Mouse (Mus musculus): ENCODE data around the gene Lgi4. TPM values are rescaled to one million over a fixed set of nuclear protein-coding genes. Genes with fewer than 3 reads are reported as not detected.

Lgi4 gene
- polyA plus RNA-seq, 1 experiment from 2014 or later = 0.34 TPM

DNA sequence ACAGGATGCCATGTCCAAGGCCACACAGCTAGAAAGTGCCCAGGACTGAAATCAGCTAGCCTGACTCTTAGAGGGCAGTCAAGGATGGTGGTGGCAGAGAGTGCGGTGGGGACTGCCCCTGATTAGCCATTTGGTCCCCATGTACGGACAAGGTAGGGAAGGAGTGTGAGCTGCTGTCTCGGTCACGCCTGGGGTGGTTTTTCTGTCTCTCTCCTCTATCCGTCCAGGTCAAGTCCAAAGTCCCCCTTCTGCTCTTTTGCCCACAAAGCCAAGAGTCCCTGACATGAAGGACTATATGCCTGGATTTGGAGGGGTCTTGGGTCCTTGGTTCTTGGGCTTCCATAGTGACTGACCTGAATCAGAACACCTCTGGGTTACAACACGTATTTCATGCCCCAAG lies 54.7 kb downstream of the Lgi4 start:
- H3K36me3 ChIP-seq = no peaks in the 10 kb centered on the region
- 66% methylated on average over 6 of the region's 6 CpGs for WGBS
- peaks cover 52% of the 10 kb centered on the region for H3K4me1 ChIP-seq
- H3K9ac ChIP-seq = no peak overlapping the region
- 0 out of 2 replicates have a peak overlapping the region, but pooled peaks have one; percentile 23 for H3K27ac ChIP-seq
- no peak for ATAC-seq (replicated peaks; ENCODE audit: low FRiP score)
- 0 out of 2 replicates have a peak overlapping the region, but pooled peaks have one; percentile 33 for H3K4me3 ChIP-seq (replicated peaks)
- peak overlapping the region; percentile 52; the same call in 1 of the 2 replicates for H3K4me2 ChIP-seq
- no peaks in the 10 kb centered on the region for H3K9me3 ChIP-seq (replicated peaks)
- no peaks in the 10 kb centered on the region for H3K27me3 ChIP-seq

DNA sequence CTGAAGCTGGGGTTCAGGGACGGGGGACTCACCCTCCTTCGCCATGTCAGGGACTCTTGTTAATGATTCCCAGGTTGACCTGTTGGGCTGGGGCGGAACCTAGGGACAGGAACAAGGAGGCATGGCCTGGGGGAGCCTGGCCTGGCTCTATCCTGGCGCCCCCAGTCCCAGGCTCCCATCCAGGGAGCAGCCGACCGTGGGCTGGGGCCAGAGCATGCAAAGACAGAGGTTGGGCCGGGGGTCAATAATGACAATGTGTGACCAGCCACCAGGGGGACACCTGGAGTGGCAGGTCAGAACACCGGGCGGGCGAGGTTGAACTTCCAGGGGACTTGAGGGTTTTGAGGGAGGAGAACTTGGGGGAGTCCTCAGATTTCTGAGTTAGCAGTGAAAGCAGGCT lies 55.5 kb downstream of the Lgi4 start:
- Histone ChIP-seq H3K9me3 (replicated peaks) (no peaks in the 10 kb centered on the region), H3K4me2 (peak overlapping the region; percentile 52), H3K4me1 (peaks cover 46% of the 10 kb centered on the region), H3K9ac (peak overlapping the region; percentile 19; the same call in 1 of the 2 replicates), H3K36me3 (no peaks in the 10 kb centered on the region), H3K4me3 (replicated peaks) (peak overlapping the region; percentile 33), H3K27ac (peak overlapping the region; percentile 82), H3K27me3 (no peaks in the 10 kb centered on the region)
- ATAC-seq (replicated peaks; ENCODE audit: low FRiP score) = peak; percentile 34; the same call in 1 of the 2 replicates
- 50% methylated on average over 10 of the region's 10 CpGs for WGBS

DNA sequence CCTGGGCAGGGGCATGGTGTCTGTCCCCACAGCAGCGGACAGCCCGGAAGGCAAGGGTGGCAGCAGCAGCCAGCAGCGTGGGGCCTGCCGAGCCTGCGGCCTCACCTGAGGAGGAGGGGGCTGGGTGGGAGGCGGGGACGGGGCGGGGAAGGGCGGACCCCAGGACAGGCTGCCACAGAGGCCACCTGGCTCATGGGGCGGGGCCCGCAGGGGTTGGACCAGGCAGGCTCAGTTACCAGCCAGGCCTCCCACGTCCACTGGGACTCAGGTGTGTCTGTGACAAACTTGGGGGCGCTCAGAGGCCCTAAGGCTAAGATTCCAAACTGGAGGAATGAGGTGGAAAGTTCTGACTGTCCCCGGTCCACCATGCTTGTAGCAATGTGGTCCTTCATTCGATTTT lies 56.0 kb downstream of the Lgi4 start, which contains the start of gene Hpn:
Gene Hpn, minus strand, starts transcription at position 109 of the 400 bp plus-strand sequence.
- 16% methylated on average over 15 of the region's 15 CpGs for WGBS
- Histone ChIP-seq H3K9ac (peak within 1 kb of the TSS; percentile 19; the same call in 1 of the 2 replicates), H3K4me1 (peaks cover 46% of the 10 kb centered on the region)

DNA sequence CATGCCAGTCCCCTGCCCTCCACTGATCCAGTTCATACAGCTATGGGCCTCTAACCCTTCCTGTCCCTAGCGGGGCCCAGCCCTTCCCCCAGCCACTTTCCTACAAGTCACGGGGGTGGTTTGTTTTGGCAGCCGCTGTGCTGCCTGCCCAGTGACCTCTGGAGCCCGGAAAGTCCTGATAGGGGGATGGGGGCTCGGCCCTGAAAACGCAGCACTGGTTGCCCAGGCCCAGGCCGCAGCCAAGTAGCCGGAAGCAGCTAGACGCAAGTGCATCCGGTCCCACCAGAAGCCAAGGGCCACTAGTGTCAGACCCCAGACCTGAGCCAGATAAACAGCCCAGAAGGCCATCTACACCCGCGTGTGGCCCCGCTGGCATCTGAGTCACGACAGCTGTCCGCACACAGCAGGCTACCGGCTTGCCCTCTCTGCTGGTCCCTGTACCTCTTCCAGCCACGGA lies 56.5 kb downstream of the Lgi4 start:
- H3K27ac ChIP-seq = peak overlapping the region; percentile 82
- peak overlapping the region; percentile 52 for H3K4me2 ChIP-seq
- ATAC-seq (replicated peaks; ENCODE audit: low FRiP score) = peak; percentile 62
- H3K36me3 ChIP-seq = no peaks in the 10 kb centered on the region
- H3K4me3 ChIP-seq (replicated peaks) = peak overlapping the region; percentile 33; the same call in 1 of the 2 replicates
- peaks cover 46% of the 10 kb centered on the region for H3K4me1 ChIP-seq
- no peaks in the 10 kb centered on the region for H3K9me3 ChIP-seq (replicated peaks)
- 11% methylated on average over 17 of the region's 17 CpGs for WGBS
- H3K27me3 ChIP-seq = no peaks in the 10 kb centered on the region
- peak overlapping the region; percentile 19; the same call in 1 of the 2 replicates for H3K9ac ChIP-seq

More for the DNA sequence above, 56.0 kb downstream of the Lgi4 start, which contains the start of gene Hpn:
- H3K27me3 ChIP-seq = no peaks in the 10 kb centered on the region
- H3K36me3 ChIP-seq = no peaks in the 10 kb centered on the region
- H3K4me2 ChIP-seq = peak within 1 kb of the TSS; percentile 52
- H3K27ac ChIP-seq = peak within 1 kb of the TSS; percentile 82
- ATAC-seq (replicated peaks; ENCODE audit: low FRiP score) = peak; percentile 80
- no peaks in the 10 kb centered on the region for H3K9me3 ChIP-seq (replicated peaks)
- H3K4me3 ChIP-seq (replicated peaks) = peak within 1 kb of the TSS; percentile 33

DNA sequence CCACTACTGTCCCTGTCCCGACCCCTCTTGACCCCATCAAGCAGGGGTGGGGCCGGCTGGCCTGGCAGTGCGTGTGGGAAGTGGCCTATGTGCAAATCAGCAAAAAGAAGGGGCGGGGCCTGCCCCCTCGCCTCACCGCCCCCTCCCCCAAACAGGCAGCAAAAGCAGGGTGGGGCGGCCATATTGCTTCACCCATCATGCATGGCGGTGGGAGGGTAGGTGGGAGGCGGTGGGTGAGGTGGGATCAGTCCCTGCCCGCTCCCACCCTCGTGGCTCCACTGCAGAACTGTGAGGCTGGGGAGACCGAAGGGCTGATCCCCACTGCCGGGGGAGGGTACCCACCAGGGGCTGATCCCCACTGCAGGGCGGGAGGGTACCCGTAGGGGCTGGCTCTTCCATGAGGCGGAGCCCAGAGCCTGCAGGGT lies 57.6 kb downstream of the Lgi4 start:
- Histone ChIP-seq H3K9ac (no peak overlapping the region), H3K4me1 (peaks cover 36% of the 10 kb centered on the region), H3K36me3 (no peaks in the 10 kb centered on the region), H3K27ac (no peak overlapping the region), H3K27me3 (no peaks in the 10 kb centered on the region), H3K4me3 (replicated peaks) (no peak overlapping the region), H3K9me3 (replicated peaks) (no peaks in the 10 kb centered on the region), H3K4me2 (no peak overlapping the region; the same call in 1 of the 2 replicates)
- ATAC-seq (replicated peaks; ENCODE audit: low FRiP score) = 0 out of 2 replicates have a peak, but pooled peaks have one; percentile 3
- WGBS = 44% methylated on average over 16 of the region's 16 CpGs

DNA sequence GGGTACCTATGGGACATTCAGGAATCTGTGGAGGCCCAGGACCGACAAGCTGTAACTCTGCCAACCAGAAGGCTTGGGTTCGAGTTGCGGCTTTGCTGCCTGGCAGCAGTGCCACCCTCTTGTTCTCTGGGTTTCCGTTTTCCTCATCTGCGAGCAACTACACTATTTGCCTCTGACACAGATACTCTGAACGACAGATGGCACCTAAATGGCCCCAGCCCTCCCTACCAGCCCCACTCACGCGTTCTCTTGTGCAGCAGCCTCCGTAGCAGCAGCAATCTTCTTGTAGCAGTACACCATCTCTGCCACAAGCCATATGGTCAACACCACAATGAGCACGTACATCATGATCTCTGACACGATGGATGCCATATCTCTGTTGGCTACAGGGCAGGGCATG lies 58.3 kb downstream of the Lgi4 start:
- no peaks in the 10 kb centered on the region for H3K36me3 ChIP-seq
- no peaks in the 10 kb centered on the region for H3K9me3 ChIP-seq (replicated peaks)
- no peaks in the 10 kb centered on the region for H3K27me3 ChIP-seq
- 86% methylated on average over 11 of the region's 11 CpGs for WGBS
- no peak overlapping the region for H3K27ac ChIP-seq
- no peak overlapping the region for H3K9ac ChIP-seq
- peaks cover 30% of the 10 kb centered on the region for H3K4me1 ChIP-seq
- ATAC-seq (replicated peaks; ENCODE audit: low FRiP score) = no peak
- no peak overlapping the region for H3K4me2 ChIP-seq
- no peak overlapping the region for H3K4me3 ChIP-seq (replicated peaks)

DNA sequence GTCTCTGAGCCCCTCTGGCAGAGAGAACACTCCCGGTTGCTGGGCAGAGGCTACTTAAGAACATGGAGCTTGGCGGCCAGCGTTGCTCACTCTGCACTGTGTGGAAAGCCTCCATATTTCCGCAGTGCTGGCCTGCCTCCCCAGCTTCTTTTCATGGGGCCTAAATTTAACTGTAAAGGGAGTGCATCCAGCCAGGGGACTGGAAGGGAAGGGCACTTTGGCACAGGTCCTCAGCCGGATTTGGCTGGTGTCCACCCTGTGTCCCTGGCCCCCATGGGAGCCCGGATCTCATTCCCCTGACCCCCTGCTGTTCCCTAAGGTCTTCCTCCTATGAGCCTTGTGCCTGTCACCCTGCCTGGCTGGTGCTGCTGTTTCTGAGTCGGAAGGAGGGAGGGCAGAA lies 59.3 kb downstream of the Lgi4 start:
- no peaks in the 10 kb centered on the region for H3K36me3 ChIP-seq
- H3K27me3 ChIP-seq = no peaks in the 10 kb centered on the region
- H3K4me2 ChIP-seq = no peak overlapping the region
- H3K4me3 ChIP-seq (replicated peaks) = no peak overlapping the region
- WGBS = 75% methylated on average over 7 of the region's 7 CpGs
- no peak for ATAC-seq (replicated peaks; ENCODE audit: low FRiP score)
- peaks cover 30% of the 10 kb centered on the region for H3K4me1 ChIP-seq
- no peak overlapping the region for H3K27ac ChIP-seq
- no peaks in the 10 kb centered on the region for H3K9me3 ChIP-seq (replicated peaks)
- no peak overlapping the region for H3K9ac ChIP-seq

DNA sequence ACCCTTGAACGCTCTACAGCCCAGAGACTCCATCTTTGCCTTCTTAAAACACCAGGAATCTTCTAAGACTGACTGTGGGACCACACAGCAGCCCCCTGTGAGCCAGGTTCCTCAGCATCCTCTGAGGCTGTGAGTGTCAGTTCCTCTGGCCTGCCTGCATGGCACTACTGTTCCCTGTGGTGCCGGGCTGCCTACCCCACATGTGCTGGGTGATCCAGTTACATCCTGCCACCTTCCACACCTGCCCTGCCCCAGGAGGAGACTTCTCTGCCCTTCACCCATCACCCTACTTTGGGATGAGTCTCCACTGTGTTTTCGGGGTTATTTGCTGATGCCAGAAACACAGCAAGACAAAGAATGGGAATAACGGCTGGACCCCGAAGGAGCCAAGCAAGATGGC lies 60.4 kb downstream of the Lgi4 start:
- no peak overlapping the region for H3K27ac ChIP-seq
- no peak overlapping the region for H3K9ac ChIP-seq
- WGBS = 85% methylated on average over 5 of the region's 5 CpGs
- no peaks in the 10 kb centered on the region for H3K9me3 ChIP-seq (replicated peaks)
- no peak overlapping the region for H3K4me2 ChIP-seq
- no peaks in the 10 kb centered on the region for H3K36me3 ChIP-seq
- no peak for ATAC-seq (replicated peaks; ENCODE audit: low FRiP score)
- H3K4me1 ChIP-seq = peaks cover 26% of the 10 kb centered on the region
- no peak overlapping the region for H3K4me3 ChIP-seq (replicated peaks)
- H3K27me3 ChIP-seq = peaks cover 3% of the 10 kb centered on the region

Small RNA genes lying within 50 kb of the gene (microRNA-seq; reads per million reads assigned to microRNA genes)
- gene Mir7050 = not detected

Other genes starting within 250 kb of the Lgi4 start
- 0.19 and 0.49 TPM in 2 replicates for gene Ffar2, start 235.6 kb upstream of the Lgi4 start, polyA plus RNA-seq (2015; fragmentation: Nextera tagmentation; extraction: Ambion mirVana)
- 0.22 and 0.88 TPM in 2 replicates for gene Ffar3, start 203.2 kb upstream of the Lgi4 start, polyA plus RNA-seq (2015; fragmentation: Nextera tagmentation; extraction: Ambion mirVana)
- gene Ffar1, start 197.8 kb upstream of the Lgi4 start, polyA plus RNA-seq (2015; fragmentation: Nextera tagmentation; extraction: Ambion mirVana) = not detected in 2 replicates
- 0.12 and 0.19 TPM in 2 replicates for gene Cd22, start 179.0 kb upstream of the Lgi4 start, polyA plus RNA-seq (2015; fragmentation: Nextera tagmentation; extraction: Ambion mirVana)
- gene Mag, start 144.5 kb upstream of the Lgi4 start, polyA plus RNA-seq (2015; fragmentation: Nextera tagmentation; extraction: Ambion mirVana) = 0.39 and 0.61 TPM in 2 replicates
- gene Hamp2, start 134.7 kb upstream of the Lgi4 start, polyA plus RNA-seq (2015; fragmentation: Nextera tagmentation; extraction: Ambion mirVana) = not detected in 2 replicates
- gene Hamp, start 115.3 kb upstream of the Lgi4 start, polyA plus RNA-seq (2015; fragmentation: Nextera tagmentation; extraction: Ambion mirVana) = not detected in 2 replicates
- 25.0 and 25.3 TPM in 2 replicates for gene Usf2, start 102.5 kb upstream of the Lgi4 start, polyA plus RNA-seq (2015; fragmentation: Nextera tagmentation; extraction: Ambion mirVana)
- gene Lsr, start 85.9 kb upstream of the Lgi4 start, polyA plus RNA-seq (2015; fragmentation: Nextera tagmentation; extraction: Ambion mirVana) = 62.7 and 62.8 TPM in 2 replicates
- gene Fam187b, start 85.6 kb upstream of the Lgi4 start, polyA plus RNA-seq (2015; fragmentation: Nextera tagmentation; extraction: Ambion mirVana) = 5.8 and 6.8 TPM in 2 replicates
- gene Fxyd5, start 16.9 kb upstream of the Lgi4 start, polyA plus RNA-seq (2015; fragmentation: Nextera tagmentation; extraction: Ambion mirVana) = 30.6 and 35.0 TPM in 2 replicates
- 8.2 and 11.2 TPM in 2 replicates for gene Fxyd7, start 7.9 kb upstream of the Lgi4 start, polyA plus RNA-seq (2015; fragmentation: Nextera tagmentation; extraction: Ambion mirVana)
- gene Fxyd1, start 2.1 kb upstream of the Lgi4 start, polyA plus RNA-seq (2015; fragmentation: Nextera tagmentation; extraction: Ambion mirVana) = 50.8 and 57.9 TPM in 2 replicates
- 14.3 and 14.8 TPM in 2 replicates for gene Fxyd3, start 17.4 kb downstream of the Lgi4 start, polyA plus RNA-seq (2015; fragmentation: Nextera tagmentation; extraction: Ambion mirVana)
- 40.6 and 45.0 TPM in 2 replicates for gene Hpn, start 55.9 kb downstream of the Lgi4 start, polyA plus RNA-seq (2015; fragmentation: Nextera tagmentation; extraction: Ambion mirVana)
- 1.4 and 2.0 TPM in 2 replicates for gene Scn1b, start 67.7 kb downstream of the Lgi4 start, polyA plus RNA-seq (2015; fragmentation: Nextera tagmentation; extraction: Ambion mirVana)
- gene Gramd1a, start 96.6 kb downstream of the Lgi4 start, polyA plus RNA-seq (2015; fragmentation: Nextera tagmentation; extraction: Ambion mirVana) = 60.6 and 69.5 TPM in 2 replicates
- gene Scgb2b2, start 231.2 kb downstream of the Lgi4 start, polyA plus RNA-seq (2015; fragmentation: Nextera tagmentation; extraction: Ambion mirVana) = not detected in 2 replicates
- gene Scgb1b2, start 232.5 kb downstream of the Lgi4 start, polyA plus RNA-seq (2015; fragmentation: Nextera tagmentation; extraction: Ambion mirVana) = not detected in 2 replicates

Measured in kidney, embryonic 15.5 days (tissue).